Mouse (Mus musculus): ENCODE measurements around the gene D17Wsu92e.

GRCm38 (mm10) chr17:27859131-27859530 is 38.7 kb upstream of the D17Wsu92e start:
- TF ChIP-seq CTCF (IDR thresholded peaks at IDR 0.05; ENCODE audit: low read depth, low read length) (no peak), POLR2A (IDR thresholded peaks at IDR 0.05; ENCODE audit: extremely low read depth, insufficient read depth, low read length) (no peak)
